Comparison of ENCODE assay signal across 8 mouse cellular contexts in genomic region chr17:26508961-26509771, GRCm38 (mm10). TPM values are rescaled to one million over a fixed set of nuclear protein-coding genes. Genes with fewer than 3 reads are reported as not detected.
A peak's percentile ranks its signal among the peaks of the same experiment; 100 is the strongest.
DNase-seq lines count a peak whose midpoint lies in the region; ATAC-seq and TF ChIP-seq lines count a peak whose summit lies in the region.

No protein-coding gene starts in this region.

- 0 out of 2 replicates have a peak, but pooled peaks cover 3% of the 10 kb centered on the region for H3K4me1 ChIP-seq in intestine, postnatal 0 days (replicated peaks; ENCODE audit: control insufficient read depth, insufficient read depth, low read length)
- H3K4me1 ChIP-seq in limb, embryonic 15.5 days = peaks cover 44% of the 10 kb centered on the region
- peaks cover 29% of the 10 kb centered on the region for H3K4me1 ChIP-seq in midbrain, embryonic 14.5 days (ENCODE audit: control insufficient read depth, insufficient read depth, low read length)
- peaks cover 25% of the 10 kb centered on the region for H3K4me1 ChIP-seq in stomach, embryonic 14.5 days (ENCODE audit: control insufficient read depth, insufficient read depth, low read length)

- WGBS in intestine, postnatal 0 days = 26% methylated on average over 25 of the region's 25 CpGs
- WGBS in limb, embryonic 15.5 days = 26% methylated on average over 25 of the region's 25 CpGs
- WGBS in midbrain, embryonic 14.5 days = 27% methylated on average over 25 of the region's 25 CpGs
- 22% methylated on average over 25 of the region's 25 CpGs for WGBS in stomach, embryonic 14.5 days

- H3K36me3 ChIP-seq in intestine, postnatal 0 days (ENCODE audit: control insufficient read depth, insufficient read depth) = no peaks in the 10 kb centered on the region
- peaks cover 7% of the 10 kb centered on the region for H3K36me3 ChIP-seq in limb, embryonic 15.5 days
- peaks cover 6% of the 10 kb centered on the region; the same call in 1 of the 2 replicates for H3K36me3 ChIP-seq in midbrain, embryonic 14.5 days (ENCODE audit: control insufficient read depth, insufficient read depth, low read length)
- no peaks in the 10 kb centered on the region for H3K36me3 ChIP-seq in stomach, embryonic 14.5 days (ENCODE audit: control insufficient read depth, insufficient read depth, low read length)

- peak; percentile 74 for TF ChIP-seq CTCF in intestine, postnatal 0 days (IDR thresholded peaks at IDR 0.05; ENCODE audit: low read depth)

- H3K27ac ChIP-seq in intestine, postnatal 0 days (ENCODE audit: low read depth, low read length) = peak overlapping the region; percentile 99
- peak overlapping the region; percentile 94 for H3K27ac ChIP-seq in limb, embryonic 15.5 days
- H3K27ac ChIP-seq in midbrain, embryonic 14.5 days (replicated peaks; ENCODE audit: low read depth, low read length) = peak overlapping the region; percentile 99
- H3K27ac ChIP-seq in stomach, embryonic 14.5 days (ENCODE audit: low read length) = peak overlapping the region; percentile 97

- peak; percentile 75 for DNase-seq in urinary bladder, postnatal 14 days (ENCODE audit: low spot score)
- no peak for DNase-seq in urinary bladder, adult 2 months (ENCODE audit: low spot score)
- DNase-seq in cerebellum, postnatal 25 days = peak; percentile 78 to 86
- DNase-seq in gastrocnemius, postnatal 14 days = peak; percentile 78
- DNase-seq in midbrain, embryonic 14.5 days = peak; percentile 86

- peak; percentile 20 for ATAC-seq in intestine, postnatal 0 days
- 0 out of 2 replicates have a peak, but pooled peaks have one; percentile 1 for ATAC-seq in limb, embryonic 15.5 days (ENCODE audit: insufficient number of reproducible peaks, low FRiP score, low TSS enrichment, low read depth)
- peak; percentile 18; the same call in 1 of the 2 replicates for ATAC-seq in midbrain, embryonic 14.5 days (ENCODE audit: low FRiP score, low TSS enrichment)
- ATAC-seq in stomach, embryonic 14.5 days (ENCODE audit: insufficient number of reproducible peaks, insufficient read depth, low FRiP score, low read depth) = peak; percentile 2; the same call in 1 of the 2 replicates

- no peaks in the 10 kb centered on the region for H3K9me3 ChIP-seq in intestine, postnatal 0 days (ENCODE audit: control insufficient read depth)
- H3K9me3 ChIP-seq in limb, embryonic 15.5 days = no peaks in the 10 kb centered on the region
- no peaks in the 10 kb centered on the region for H3K9me3 ChIP-seq in midbrain, embryonic 14.5 days (ENCODE audit: control insufficient read depth, low read length)
- no peaks in the 10 kb centered on the region for H3K9me3 ChIP-seq in stomach, embryonic 14.5 days (ENCODE audit: control insufficient read depth, low read depth, low read length)

- peak overlapping the region; percentile 52 for H3K4me3 ChIP-seq in intestine, postnatal 0 days (ENCODE audit: low read depth, low read length)
- H3K4me3 ChIP-seq in limb, embryonic 15.5 days = peak overlapping the region; percentile 76
- H3K4me3 ChIP-seq in midbrain, embryonic 14.5 days (replicated peaks; ENCODE audit: low read depth, low read length) = peak overlapping the region; percentile 75
- peak overlapping the region; percentile 58 for H3K4me3 ChIP-seq in stomach, embryonic 14.5 days (ENCODE audit: low read depth, low read length)

- H3K27me3 ChIP-seq in intestine, postnatal 0 days (replicated peaks; ENCODE audit: control insufficient read depth, insufficient read depth, low read length) = no peaks in the 10 kb centered on the region
- no peaks in the 10 kb centered on the region for H3K27me3 ChIP-seq in limb, embryonic 15.5 days
- no peaks in the 10 kb centered on the region for H3K27me3 ChIP-seq in midbrain, embryonic 14.5 days (ENCODE audit: control insufficient read depth, insufficient read depth, low read length)
- H3K27me3 ChIP-seq in stomach, embryonic 14.5 days (ENCODE audit: control insufficient read depth, insufficient read depth, low read length) = no peaks in the 10 kb centered on the region

- H3K9ac ChIP-seq in intestine, postnatal 0 days (ENCODE audit: low read depth, low read length) = peak overlapping the region; percentile 84
- H3K9ac ChIP-seq in limb, embryonic 15.5 days = peak overlapping the region; percentile 64
- peak overlapping the region; percentile 96 for H3K9ac ChIP-seq in midbrain, embryonic 14.5 days (replicated peaks; ENCODE audit: low read length)
- H3K9ac ChIP-seq in stomach, embryonic 14.5 days (replicated peaks; ENCODE audit: low read depth, low read length) = peak overlapping the region; percentile 33

- intact Hi-C loops in gastrocnemius, postnatal 14 days (cut with DNase I; ENCODE audit: low total_unique reads) = loop anchor here (5.0 kb wide), 1 partner anchor 42 kb away; no protein-coding TSS in a partner anchor

- peak overlapping the region; percentile 91 for H3K4me2 ChIP-seq in intestine, postnatal 0 days (replicated peaks; ENCODE audit: low read depth)
- H3K4me2 ChIP-seq in limb, embryonic 15.5 days = peak overlapping the region; percentile 72
- H3K4me2 ChIP-seq in midbrain, embryonic 14.5 days (ENCODE audit: low read length) = peak overlapping the region; percentile 86
- peak overlapping the region; percentile 67 for H3K4me2 ChIP-seq in stomach, embryonic 14.5 days (replicated peaks; ENCODE audit: low read depth, low read length)

RNA-seq across cellular contexts. Expression of gene Ergic1, which starts 52.1 kb away (rescaled TPM):
- 152 and 155 TPM in 2 replicates for polyA plus RNA-seq in urinary bladder, adult 2 months (2012; rRNA removed)
- 10 to 100 TPM; 71.4 to 87.7 TPM for total RNA-seq in gastrocnemius, postnatal 14 days (2021)
- 48.6 TPM in 2 replicates for polyA plus RNA-seq in intestine, postnatal 0 days (2015; fragmentation: Nextera tagmentation; extraction: Ambion mirVana)
- 122 and 130 TPM in 2 replicates for polyA plus RNA-seq in limb, embryonic 15.5 days (2015; fragmentation: Nextera tagmentation; extraction: Ambion mirVana)
- polyA plus RNA-seq in midbrain, embryonic 14.5 days (2014; fragmentation: Nextera tagmentation; extraction: Ambion mirVana) = 117 and 129 TPM in 2 replicates
- polyA plus RNA-seq in stomach, embryonic 14.5 days (2014; fragmentation: Nextera tagmentation; extraction: Ambion mirVana) = 133 and 142 TPM in 2 replicates

RNA-seq across cellular contexts. Expression of gene Dusp1, which starts 52.8 kb away (rescaled TPM):
- polyA plus RNA-seq in urinary bladder, adult 2 months (2012; rRNA removed) = 67.4 and 75.0 TPM in 2 replicates
- total RNA-seq in gastrocnemius, postnatal 14 days (2021) = 10 to 100 TPM; 30.8 to 77.9 TPM
- 18.9 and 19.4 TPM in 2 replicates for polyA plus RNA-seq in intestine, postnatal 0 days (2015; fragmentation: Nextera tagmentation; extraction: Ambion mirVana)
- polyA plus RNA-seq in limb, embryonic 15.5 days (2015; fragmentation: Nextera tagmentation; extraction: Ambion mirVana) = 27.3 and 32.5 TPM in 2 replicates
- 44.2 and 45.8 TPM in 2 replicates for polyA plus RNA-seq in midbrain, embryonic 14.5 days (2014; fragmentation: Nextera tagmentation; extraction: Ambion mirVana)
- polyA plus RNA-seq in stomach, embryonic 14.5 days (2014; fragmentation: Nextera tagmentation; extraction: Ambion mirVana) = 16.2 and 21.0 TPM in 2 replicates

Comparison
In these comparisons a context has a peak if more than half of its experiments do, and no peak if none do; other contexts are left out.
1. H3K9ac ChIP-seq: peak in every context shown above with its lines; median percentile 96 in midbrain, embryonic 14.5 days; 84 in intestine, postnatal 0 days; 64 in limb, embryonic 15.5 days; 33 in stomach, embryonic 14.5 days.